Mouse (Mus musculus): ENCODE measurements around the gene Acap1.

DNA sequence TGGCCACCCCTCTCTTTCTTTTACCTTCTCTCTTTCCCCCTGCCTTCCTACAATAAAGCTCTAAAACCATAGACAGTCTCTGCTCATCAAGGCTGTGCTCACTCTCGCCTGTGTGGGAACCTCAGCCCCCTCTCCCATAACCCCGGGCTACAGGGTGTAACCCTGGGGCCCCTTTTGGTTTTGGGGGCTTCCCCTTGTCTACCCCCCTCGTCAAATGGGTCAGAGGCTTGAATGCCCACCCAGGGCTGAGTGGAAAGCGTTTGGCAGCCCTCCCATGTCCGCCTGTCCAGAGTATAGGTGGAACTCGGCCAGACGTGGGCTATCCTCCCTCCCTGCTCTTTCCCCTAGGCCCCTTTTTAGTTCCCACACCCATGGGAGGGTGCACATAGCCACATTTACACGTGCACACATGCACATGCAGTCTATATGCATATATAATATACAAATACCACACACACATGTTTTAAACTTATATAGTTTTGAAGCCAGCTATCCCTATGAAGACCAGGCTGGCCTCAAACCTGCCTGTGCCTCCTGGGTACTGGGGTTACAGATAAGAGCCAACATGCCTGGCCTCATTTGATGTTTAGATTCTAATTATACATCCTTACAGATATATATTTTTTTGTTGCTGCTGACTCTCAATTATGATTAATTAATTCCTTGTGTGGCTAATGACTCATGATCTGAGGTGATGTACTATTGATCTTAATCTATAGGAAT, 31.0 kb downstream of the Acap1 start:
- no peak for TF ChIP-seq CTCF (IDR thresholded peaks at IDR 0.05)
- no peak for TF ChIP-seq EP300 (IDR thresholded peaks at IDR 0.05; ENCODE audit: insufficient read depth, low read depth, low read length)

Measured in heart, adult 2 months (tissue).